Mouse (Mus musculus): Measurements from ENCODE around the gene Tnfrsf12a. TPM values are rescaled to one million over a fixed set of nuclear protein-coding genes. Genes with fewer than 3 reads are reported as not detected.

Gene Tnfrsf12a
- 64.2 and 68.3 TPM in 2 replicates for polyA plus RNA-seq (2015; fragmentation: Nextera tagmentation; extraction: Ambion mirVana)

DNA sequence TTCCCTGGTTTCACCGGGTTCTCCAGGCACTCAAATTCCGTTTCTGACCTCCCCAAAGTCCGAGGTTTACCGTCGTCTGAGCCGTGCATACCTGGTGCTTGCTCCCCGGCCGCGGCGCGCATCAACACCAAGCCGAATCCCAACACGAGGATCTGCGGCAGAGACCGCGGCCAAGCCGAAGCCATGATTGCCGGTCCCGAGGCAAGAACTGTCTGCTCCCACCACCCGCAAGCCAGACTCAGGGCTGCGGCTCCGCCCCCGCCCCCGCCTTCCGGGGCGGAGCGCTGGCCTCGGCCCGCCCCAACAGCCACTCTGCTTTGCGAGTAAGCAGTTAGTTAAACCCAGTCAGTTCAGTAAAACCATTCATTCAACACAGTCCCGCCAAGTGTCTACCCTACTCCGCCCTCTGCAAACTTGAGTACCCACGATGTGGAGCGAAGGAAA, at the start of gene Tnfrsf12a:
Gene Tnfrsf12a, minus strand, starts transcription at position 233 of the 444 bp plus-strand sequence.

DNA sequence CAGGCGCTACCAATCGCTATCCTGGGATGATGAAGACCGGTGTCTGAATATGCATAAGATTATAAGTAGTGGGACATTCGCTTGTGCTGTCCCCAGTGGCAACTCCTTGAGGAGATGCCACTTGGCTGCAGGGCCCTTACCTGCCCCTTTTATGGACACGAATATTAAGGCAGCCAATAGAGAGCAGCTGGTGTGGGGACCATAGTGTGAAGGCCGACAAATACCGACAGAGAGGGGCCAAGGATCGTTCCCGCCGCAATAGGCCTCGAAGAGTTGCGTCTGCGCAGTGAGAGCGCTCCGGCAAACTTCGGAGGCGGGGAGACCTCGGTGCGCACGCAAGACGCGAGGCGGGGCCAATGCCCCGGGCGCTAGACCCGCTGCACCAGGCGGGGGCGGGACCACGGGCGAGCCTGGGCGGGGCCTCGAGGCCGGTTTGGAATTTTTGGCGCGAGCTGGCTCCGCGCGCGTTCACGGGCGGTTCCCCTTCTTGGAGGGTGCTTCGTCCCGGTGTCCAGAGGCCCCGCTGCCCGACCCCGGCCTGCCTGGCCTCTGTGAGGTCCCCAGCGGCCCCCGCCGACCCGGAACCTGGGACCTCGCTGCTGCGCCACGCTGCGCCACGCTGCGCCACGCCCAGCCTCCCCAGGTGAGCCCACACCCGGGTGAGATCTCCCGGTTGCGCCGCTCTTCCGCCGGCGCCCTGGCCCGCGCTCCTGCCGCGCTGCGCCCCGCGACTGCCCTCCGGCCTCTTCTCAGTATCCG, 48.9 kb upstream of the Tnfrsf12a start, which contains the start of gene Pkmyt1:
Gene Pkmyt1, plus strand, starts transcription at position 338 of the 759 bp plus-strand sequence.

DNA sequence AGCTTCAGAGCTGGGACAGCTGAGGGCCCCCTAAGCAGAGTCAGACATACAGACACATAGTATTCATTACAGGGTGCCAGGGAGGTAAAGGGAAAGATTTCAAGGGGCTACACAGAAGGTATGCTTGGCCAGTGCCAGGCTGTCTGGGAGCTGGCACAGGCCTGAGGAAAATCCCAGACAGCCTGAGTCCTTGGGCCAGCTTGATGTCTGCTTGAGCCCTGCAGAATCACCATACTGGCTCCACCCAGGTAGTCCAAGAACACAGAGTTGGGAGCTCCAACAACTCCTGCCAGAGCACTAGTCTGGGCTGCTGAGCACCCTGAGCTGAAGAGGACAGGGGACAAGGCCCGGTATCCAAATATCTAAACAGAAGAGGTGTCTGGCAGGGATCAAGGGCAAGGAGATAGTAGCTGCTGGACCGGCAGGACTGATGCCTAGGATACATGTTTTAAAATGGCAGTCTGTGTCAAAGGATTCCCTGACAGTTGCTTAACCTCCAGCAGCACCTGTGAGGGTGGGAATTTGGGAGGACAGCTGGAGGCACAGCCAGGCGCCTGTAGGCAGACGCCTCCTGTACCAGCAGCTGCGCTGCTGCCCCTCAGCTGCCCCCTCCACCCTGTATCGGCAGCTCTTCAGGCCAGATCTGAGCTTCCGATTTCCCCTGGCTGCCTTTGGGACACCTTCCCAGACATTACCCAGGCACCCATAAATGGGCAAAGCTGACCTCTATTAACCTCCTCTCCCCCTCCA, 45.3 kb upstream of the Tnfrsf12a start, which contains the start of gene 1520401A03Rik:
Gene 1520401A03Rik, minus strand, starts transcription at position 408 of the 750 bp plus-strand sequence.

DNA sequence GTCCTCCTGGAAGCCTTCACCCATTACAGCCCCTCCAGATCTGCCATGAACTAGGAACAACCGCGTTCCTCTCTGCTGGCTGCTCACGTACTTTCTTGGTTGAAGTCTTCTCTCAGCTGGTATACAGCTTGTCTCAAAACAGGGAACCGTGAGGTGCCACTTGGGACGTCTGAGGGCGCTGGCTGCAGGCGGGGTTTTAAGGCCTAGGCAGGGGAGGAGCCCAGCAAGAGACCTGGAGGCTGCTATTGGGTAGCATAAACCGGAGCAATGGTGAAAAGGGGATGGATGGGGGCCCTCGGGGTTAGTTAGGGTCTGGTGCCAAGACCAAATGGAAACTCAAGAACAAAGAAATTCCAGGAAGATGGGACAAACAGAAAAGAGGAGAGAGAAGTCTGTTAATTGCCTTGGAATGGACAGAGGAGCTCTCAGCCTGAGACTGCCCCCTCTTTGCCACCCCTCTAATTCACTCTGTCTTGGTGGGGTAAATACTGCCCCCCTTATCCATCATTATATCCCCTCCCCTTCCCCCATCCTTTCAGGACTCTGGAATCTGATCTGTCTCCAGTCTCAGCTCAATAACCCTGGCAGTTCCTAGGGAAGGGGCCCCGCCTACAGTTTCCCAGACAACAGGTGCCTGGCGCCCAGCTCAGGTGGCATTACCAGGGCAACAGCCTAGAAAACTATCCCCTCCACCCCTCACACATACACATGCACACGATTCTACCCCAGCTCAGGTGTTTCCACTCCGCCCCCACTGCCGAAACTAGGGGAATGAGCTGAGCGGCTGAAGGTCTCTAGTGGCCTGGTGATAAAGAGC, 6.8 kb upstream of the Tnfrsf12a start, which contains the start of gene Cldn9:
Gene Cldn9, minus strand, starts transcription at position 171 of the 817 bp plus-strand sequence.

DNA sequence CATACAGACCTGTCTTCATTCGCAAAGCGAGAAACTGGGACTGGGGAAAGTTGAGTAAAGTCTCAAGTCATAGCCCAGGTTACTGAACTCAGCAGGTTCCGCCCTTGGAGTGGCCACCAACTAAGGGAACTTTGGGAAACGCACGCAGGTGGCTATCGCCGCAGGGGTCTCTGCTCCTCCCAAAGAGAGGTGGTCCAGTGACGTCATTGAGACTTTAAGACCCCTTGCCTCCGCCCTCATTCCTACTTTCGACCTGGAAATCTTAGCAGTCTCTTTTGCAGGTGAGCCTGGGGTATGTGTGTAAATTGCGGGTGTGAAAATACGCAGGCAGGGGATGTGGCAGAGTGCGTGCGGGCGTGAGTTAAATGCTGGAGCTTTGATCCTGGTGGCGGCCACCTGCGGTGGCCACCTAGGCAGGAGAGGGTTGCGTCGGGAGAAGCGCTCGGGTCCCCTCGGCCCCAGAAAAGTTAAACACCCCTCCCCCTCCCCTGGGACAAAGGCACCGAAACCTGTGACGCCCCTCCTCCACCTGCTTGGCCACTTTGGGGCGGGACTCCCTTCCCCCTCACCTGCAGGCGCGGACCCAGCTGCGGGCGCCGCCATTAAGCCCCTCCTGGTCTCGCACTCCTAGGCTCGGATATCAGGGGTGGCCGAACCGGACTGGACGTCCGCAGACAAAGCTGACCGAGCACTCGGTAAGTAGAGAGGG, 2.0 kb upstream of the Tnfrsf12a start, which contains the start of gene Cldn6:
Gene Cldn6, plus strand, starts transcription at position 123 of the 709 bp plus-strand sequence.

DNA sequence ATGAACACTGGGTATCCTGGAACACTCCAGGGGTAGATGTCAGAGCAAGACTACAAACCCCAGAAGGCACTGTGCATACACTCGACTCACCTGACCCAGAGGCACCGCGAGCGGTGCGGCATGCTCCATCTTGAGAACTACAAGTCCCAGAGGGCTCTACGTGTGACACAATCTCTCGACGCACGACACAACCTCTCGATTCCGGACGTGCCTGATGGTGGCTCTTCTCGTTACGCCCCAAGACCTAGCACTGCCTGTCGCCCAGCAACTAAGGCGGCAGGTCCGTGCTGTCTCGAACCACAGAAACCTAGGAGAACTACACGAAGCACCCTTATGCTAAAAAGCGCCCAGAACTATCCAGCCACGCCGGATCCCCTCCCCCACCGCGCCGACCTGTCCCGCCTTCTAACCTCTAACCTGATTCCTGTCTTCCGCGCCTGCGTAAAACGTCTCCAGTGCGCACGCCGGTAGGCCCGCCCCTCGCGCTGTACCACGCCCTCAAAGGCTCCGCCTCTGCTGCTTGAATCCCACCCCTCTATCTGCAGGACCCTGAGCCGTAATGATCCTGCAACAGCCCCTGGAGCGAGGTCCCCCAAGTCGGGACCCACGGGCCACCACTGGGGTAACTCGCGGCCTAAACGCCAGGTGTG, 3.7 kb downstream of the Tnfrsf12a start, which contains the start of the genes Hcfc1r1 and Thoc6:
Gene Hcfc1r1, plus strand, starts transcription at position 173 of the 650 bp plus-strand sequence.
Gene Thoc6, minus strand, starts transcription at position 459 of the 650 bp plus-strand sequence.

DNA sequence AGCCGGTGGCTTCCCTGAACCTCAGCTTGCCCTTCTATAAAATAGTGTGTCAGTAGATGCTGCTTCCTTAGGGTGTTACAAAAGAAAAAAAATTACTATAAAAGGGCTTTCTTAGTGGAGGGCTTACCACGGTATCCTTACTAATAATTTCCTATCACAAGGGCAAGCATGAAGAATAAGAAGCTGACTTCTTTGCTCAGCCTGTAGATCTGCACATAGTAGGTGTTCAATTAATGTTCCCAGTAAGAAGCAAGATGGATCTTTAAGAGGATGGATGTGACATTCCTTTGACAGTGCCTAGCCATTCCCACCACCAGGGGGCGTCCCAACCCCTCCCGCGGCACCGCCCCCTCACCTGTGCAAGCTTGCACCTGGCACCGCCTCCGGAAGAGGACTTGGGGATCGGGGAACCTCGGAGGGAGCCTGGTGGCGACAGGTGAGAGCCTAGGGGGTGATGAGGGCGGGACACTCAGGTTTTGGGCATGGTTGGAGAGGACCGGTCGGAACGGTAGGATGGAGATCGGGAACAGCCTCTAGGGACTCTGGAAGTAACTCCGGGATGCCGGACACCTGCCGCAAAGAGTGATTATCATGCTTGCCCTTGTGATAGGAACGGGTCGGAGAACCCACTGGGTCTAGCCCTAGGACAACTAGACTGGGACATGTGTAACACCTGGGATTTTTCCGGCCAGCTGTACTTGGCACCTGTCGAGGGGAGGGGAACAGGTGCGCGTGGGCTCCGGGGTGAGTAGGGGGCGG, 17.0 kb downstream of the Tnfrsf12a start, which contains the start of gene Bicdl2:
Gene Bicdl2, plus strand, starts transcription at position 390 of the 759 bp plus-strand sequence.

DNA sequence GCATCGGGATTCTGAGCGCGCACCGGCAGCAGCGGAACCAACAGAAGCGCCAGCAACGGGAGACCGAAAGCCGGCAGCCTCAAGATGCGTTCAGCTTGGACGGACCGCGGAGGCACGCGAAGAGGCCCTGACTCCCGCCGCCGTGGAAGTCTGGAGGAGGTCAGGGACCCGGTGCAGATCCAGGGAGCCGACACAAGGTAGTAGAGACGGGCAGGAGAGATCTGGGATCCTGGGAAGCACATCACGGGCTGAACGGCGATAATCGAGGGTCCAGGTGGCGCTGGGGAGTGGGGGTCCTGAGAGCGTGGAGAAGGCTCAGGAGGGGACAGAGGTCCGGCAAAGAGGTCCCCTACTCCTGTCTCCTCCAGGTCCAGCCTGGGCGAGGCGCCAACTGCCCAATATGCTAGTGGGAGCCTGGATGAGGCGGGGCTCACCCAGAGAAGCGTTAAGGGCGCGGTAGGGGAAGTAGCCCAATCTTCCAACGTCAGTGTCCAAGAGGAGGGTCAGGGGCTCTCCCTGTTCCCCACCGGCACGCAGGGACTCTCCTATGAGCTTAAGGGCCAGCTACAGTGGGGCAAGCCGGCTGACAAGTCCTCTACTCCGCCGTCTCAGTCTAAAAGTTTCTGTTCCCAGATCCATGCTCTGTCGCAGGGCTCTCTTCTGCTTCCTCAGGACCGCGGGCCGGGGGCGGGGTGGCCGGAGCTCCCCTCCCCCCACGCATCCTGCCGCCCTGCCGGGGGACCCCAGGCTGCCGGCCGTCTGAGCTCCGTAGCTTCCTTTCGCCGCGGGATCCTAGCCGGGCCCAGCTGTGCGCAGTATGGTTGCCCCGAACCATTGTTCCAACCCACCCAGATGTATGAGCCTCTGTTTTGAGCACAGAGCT, 32.4 kb downstream of the Tnfrsf12a start, which contains the start of gene Mmp25:
Gene Mmp25, minus strand, starts transcription at position 665 of the 883 bp plus-strand sequence.

Other genes with a start within 250 kb of the Tnfrsf12a start
- gene Vmn2r117, start 197.8 kb downstream of the Tnfrsf12a start, polyA plus RNA-seq (2015; fragmentation: Nextera tagmentation; extraction: Ambion mirVana) = not detected in 2 replicates
- gene Zfp213, start 113.2 kb downstream of the Tnfrsf12a start, polyA plus RNA-seq (2015; fragmentation: Nextera tagmentation; extraction: Ambion mirVana) = 6.6 and 7.5 TPM in 2 replicates
- 4.7 and 5.1 TPM in 2 replicates for gene Zfp13, start 78.0 kb downstream of the Tnfrsf12a start, polyA plus RNA-seq (2015; fragmentation: Nextera tagmentation; extraction: Ambion mirVana)
- not detected in 2 replicates for gene Zscan10, start 76.6 kb downstream of the Tnfrsf12a start, polyA plus RNA-seq (2015; fragmentation: Nextera tagmentation; extraction: Ambion mirVana)
- gene Mmp25, start 32.2 kb downstream of the Tnfrsf12a start, polyA plus RNA-seq (2015; fragmentation: Nextera tagmentation; extraction: Ambion mirVana) = 0.14 and 0.41 TPM in 2 replicates
- gene Bicdl2, start 17.0 kb downstream of the Tnfrsf12a start, polyA plus RNA-seq (2015; fragmentation: Nextera tagmentation; extraction: Ambion mirVana) = 1.2 TPM in 1 of 2 replicates, not detected in the other
- gene Hcfc1r1, start 3.9 kb downstream of the Tnfrsf12a start, polyA plus RNA-seq (2015; fragmentation: Nextera tagmentation; extraction: Ambion mirVana) = 353 and 354 TPM in 2 replicates
- 22.8 and 25.1 TPM in 2 replicates for gene Thoc6, start 3.6 kb downstream of the Tnfrsf12a start, polyA plus RNA-seq (2015; fragmentation: Nextera tagmentation; extraction: Ambion mirVana)
- not detected in 2 replicates for gene Cldn6, start 1.8 kb upstream of the Tnfrsf12a start, polyA plus RNA-seq (2015; fragmentation: Nextera tagmentation; extraction: Ambion mirVana)
- 1.3 and 1.5 TPM in 2 replicates for gene Cldn9, start 6.6 kb upstream of the Tnfrsf12a start, polyA plus RNA-seq (2015; fragmentation: Nextera tagmentation; extraction: Ambion mirVana)
- gene 1520401A03Rik, start 45.3 kb upstream of the Tnfrsf12a start, polyA plus RNA-seq (2015; fragmentation: Nextera tagmentation; extraction: Ambion mirVana) = 0.81 and 0.83 TPM in 2 replicates
- gene Pkmyt1, start 48.9 kb upstream of the Tnfrsf12a start, polyA plus RNA-seq (2015; fragmentation: Nextera tagmentation; extraction: Ambion mirVana) = 11.1 and 12.5 TPM in 2 replicates
- 9.9 and 15.9 TPM in 2 replicates for gene Paqr4, start 63.4 kb upstream of the Tnfrsf12a start, polyA plus RNA-seq (2015; fragmentation: Nextera tagmentation; extraction: Ambion mirVana)
- gene Kremen2, start 68.4 kb upstream of the Tnfrsf12a start, polyA plus RNA-seq (2015; fragmentation: Nextera tagmentation; extraction: Ambion mirVana) = 0.35 and 1.5 TPM in 2 replicates
- 33.8 and 34.1 TPM in 2 replicates for gene Flywch1, start 94.1 kb upstream of the Tnfrsf12a start, polyA plus RNA-seq (2015; fragmentation: Nextera tagmentation; extraction: Ambion mirVana)
- 11.9 and 13.5 TPM in 2 replicates for gene Flywch2, start 108.6 kb upstream of the Tnfrsf12a start, polyA plus RNA-seq (2015; fragmentation: Nextera tagmentation; extraction: Ambion mirVana)
- 234 and 263 TPM in 2 replicates for gene Srrm2, start 113.1 kb upstream of the Tnfrsf12a start, polyA plus RNA-seq (2015; fragmentation: Nextera tagmentation; extraction: Ambion mirVana)
- gene Elob, start 151.7 kb upstream of the Tnfrsf12a start, polyA plus RNA-seq (2015; fragmentation: Nextera tagmentation; extraction: Ambion mirVana) = 1,095 and 1,181 TPM in 2 replicates
- not detected in 2 replicates for gene Prss33, start 158.6 kb upstream of the Tnfrsf12a start, polyA plus RNA-seq (2015; fragmentation: Nextera tagmentation; extraction: Ambion mirVana)
- gene Prss32, start 166.4 kb upstream of the Tnfrsf12a start, polyA plus RNA-seq (2015; fragmentation: Nextera tagmentation; extraction: Ambion mirVana) = not detected in 2 replicates
- not detected in 2 replicates for gene Prss41, start 166.7 kb upstream of the Tnfrsf12a start, polyA plus RNA-seq (2015; fragmentation: Nextera tagmentation; extraction: Ambion mirVana)
- not detected in 2 replicates for gene Prss21, start 190.6 kb upstream of the Tnfrsf12a start, polyA plus RNA-seq (2015; fragmentation: Nextera tagmentation; extraction: Ambion mirVana)
- gene Dcpp1, start 203.4 kb upstream of the Tnfrsf12a start, polyA plus RNA-seq (2015; fragmentation: Nextera tagmentation; extraction: Ambion mirVana) = not detected in 2 replicates
- gene Dcpp2, start 203.4 kb upstream of the Tnfrsf12a start, polyA plus RNA-seq (2015; fragmentation: Nextera tagmentation; extraction: Ambion mirVana) = not detected in 2 replicates
- not detected in 2 replicates for gene Dcpp3, start 240.0 kb upstream of the Tnfrsf12a start, polyA plus RNA-seq (2015; fragmentation: Nextera tagmentation; extraction: Ambion mirVana)